ENCODE assay signal across 37 mouse cellular contexts in genomic region chr7:134431681-134432080, GRCm38 (mm10). TPM values are rescaled to one million over a fixed set of nuclear protein-coding genes. Genes with fewer than 3 reads are reported as not detected.
"Had no signal": no experiment of that assay in that cellular context is flagged by ENCODE, and none has a peak within 500 bp of the region (broad histone marks: within the 10 kb centered on the region; RNA-seq: fewer than 3 reads in every experiment).

No protein-coding gene starts in this region.

- H3K4me3 ChIP-seq: limb, embryonic 10.5 days; limb, embryonic 12.5 days; limb, embryonic 13.5 days; limb, embryonic 15.5 days; liver, embryonic 12.5 days; liver, embryonic 13.5 days; liver, embryonic 15.5 days; lung, embryonic 15.5 days; megakaryocyte, embryonic 14.5 days; midbrain, embryonic 10.5 days; midbrain, embryonic 12.5 days; midbrain, embryonic 13.5 days; midbrain, embryonic 15.5 days; myocyte had no signal

- H3K9me3 ChIP-seq: limb, embryonic 10.5 days; limb, embryonic 12.5 days; limb, embryonic 13.5 days; limb, embryonic 15.5 days; liver, embryonic 13.5 days; liver, embryonic 15.5 days; lung, embryonic 15.5 days; midbrain, embryonic 10.5 days; midbrain, embryonic 12.5 days; midbrain, embryonic 13.5 days; midbrain, embryonic 15.5 days had no signal

- ATAC-seq: liver, embryonic 12.5 days; liver, postnatal 0 days; lung, postnatal 0 days; midbrain, embryonic 13.5 days; midbrain, embryonic 15.5 days; midbrain, embryonic 16.5 days had no signal

- H3K27ac ChIP-seq: limb, embryonic 10.5 days; limb, embryonic 12.5 days; limb, embryonic 13.5 days; limb, embryonic 15.5 days; liver, embryonic 12.5 days; liver, embryonic 13.5 days; liver, embryonic 14.5 days; liver, embryonic 15.5 days; lung, embryonic 15.5 days; macrophage; midbrain, embryonic 10.5 days; midbrain, embryonic 12.5 days; midbrain, embryonic 13.5 days; midbrain, embryonic 15.5 days had no signal

- H3K36me3 ChIP-seq: limb, embryonic 10.5 days; limb, embryonic 12.5 days; limb, embryonic 13.5 days; limb, embryonic 15.5 days; liver, embryonic 12.5 days; liver, embryonic 13.5 days; liver, embryonic 15.5 days; lung, embryonic 15.5 days; midbrain, embryonic 10.5 days; midbrain, embryonic 12.5 days; midbrain, embryonic 13.5 days; midbrain, embryonic 15.5 days had no signal

- H3K9ac ChIP-seq: limb, embryonic 12.5 days; limb, embryonic 13.5 days; limb, embryonic 15.5 days; liver, embryonic 12.5 days; liver, embryonic 13.5 days; liver, embryonic 14.5 days; liver, embryonic 15.5 days; liver, postnatal 0 days; lung, embryonic 14.5 days; lung, embryonic 15.5 days; midbrain, embryonic 12.5 days; midbrain, embryonic 13.5 days; midbrain, embryonic 15.5 days had no signal

- H3K27me3 ChIP-seq: limb, embryonic 12.5 days; limb, embryonic 13.5 days; limb, embryonic 15.5 days; liver, embryonic 12.5 days; liver, embryonic 13.5 days; liver, embryonic 15.5 days; lung, embryonic 15.5 days; midbrain, embryonic 12.5 days; midbrain, embryonic 13.5 days; midbrain, embryonic 15.5 days had no signal

- H3K4me1 ChIP-seq: limb, embryonic 10.5 days; limb, embryonic 12.5 days; limb, embryonic 13.5 days; limb, embryonic 15.5 days; liver, embryonic 12.5 days; liver, embryonic 13.5 days; liver, embryonic 15.5 days; lung, embryonic 15.5 days; megakaryocyte, embryonic 14.5 days; midbrain, embryonic 10.5 days; midbrain, embryonic 12.5 days; midbrain, embryonic 13.5 days; midbrain, embryonic 15.5 days had no signal

- DNase-seq: left cerebral cortex, postnatal 4 days; liver; liver, embryonic 13.5 days; liver, postnatal 0 days; lung, adult 18-20 months; lung, adult 2 months; lung, embryonic 14.5 days; lung, postnatal 10 days; lung, postnatal 14 days; lung, postnatal 36 days; lung, postnatal 4 days; midbrain, embryonic 14.5 days had no signal

- H3K4me2 ChIP-seq: limb, embryonic 12.5 days; limb, embryonic 13.5 days; limb, embryonic 15.5 days; liver, embryonic 11.5 days; liver, embryonic 12.5 days; liver, embryonic 13.5 days; liver, embryonic 15.5 days; lung, embryonic 14.5 days; lung, embryonic 15.5 days; midbrain, embryonic 11.5 days; midbrain, embryonic 12.5 days; midbrain, embryonic 13.5 days; midbrain, embryonic 15.5 days had no signal

RNA-seq across cellular contexts. Expression of gene D7Ertd443e, which starts 46.2 kb away (rescaled TPM):
- total RNA-seq: megakaryocyte progenitor cell, adult 5-6 weeks; megakaryocyte, adult 5-6 weeks; megakaryocyte-erythroid progenitor cell, adult 5-6 weeks; monocyte, adult 5-6 weeks had no signal
- polyA plus RNA-seq: limb, embryonic 10.5 days; liver, adult 2 months; liver, embryonic 11.5 days; liver, embryonic 12.5 days; liver, embryonic 13.5 days; liver, embryonic 15.5 days; liver, embryonic 16.5 days; liver, postnatal 0 days; macrophage; midbrain, embryonic 10.5 days; midbrain, embryonic 11.5 days; midbrain, embryonic 12.5 days had no signal
